Mouse (Mus musculus): ENCODE data around the gene Abcb8. TPM values are rescaled to one million over a fixed set of nuclear protein-coding genes. Genes with fewer than 3 reads are reported as not detected.

Abcb8 gene
- polyA plus RNA-seq, 1 experiment from 2014 or later: 45.8 TPM

DNA sequence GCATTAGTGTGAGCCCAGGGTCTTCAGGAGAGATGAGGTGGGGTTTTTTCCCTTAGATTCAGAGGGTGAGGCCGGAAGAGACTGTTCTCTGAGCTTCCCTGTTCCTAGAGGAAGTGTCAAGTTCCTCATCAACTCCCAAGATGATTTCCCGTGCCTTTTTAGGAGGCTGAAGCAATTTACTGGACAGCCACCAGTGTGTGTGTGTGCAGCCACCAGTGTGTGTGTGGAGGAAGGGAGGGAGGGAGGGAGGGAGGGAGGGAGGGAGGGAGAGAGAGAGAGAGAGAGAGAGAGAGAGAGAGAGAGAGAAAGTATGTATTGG lies 60.5 kb downstream of the Abcb8 start:
- Histone ChIP-seq H3K36me3 (ENCODE audit: control insufficient read depth, insufficient read depth, low read length) (peaks cover 2% of the 10 kb centered on the region; the same call in 1 of the 2 replicates), H3K27ac (ENCODE audit: low read depth, low read length) (peak overlapping the region; percentile 63; the same call in 1 of the 2 replicates), H3K4me1 (ENCODE audit: control insufficient read depth, insufficient read depth, low read length) (peaks cover 37% of the 10 kb centered on the region), H3K27me3 (ENCODE audit: control insufficient read depth, insufficient read depth, low read length) (no peaks in the 10 kb centered on the region), H3K9me3 (ENCODE audit: control insufficient read depth, low read length) (no peaks in the 10 kb centered on the region), H3K4me3 (ENCODE audit: low read depth, low read length) (peak overlapping the region; percentile 92), H3K9ac (ENCODE audit: low read length) (peak overlapping the region; percentile 96), H3K4me2 (ENCODE audit: low read depth) (peak overlapping the region; percentile 93)
- WGBS: 8% methylated on average over 2 of the region's 2 CpGs
- ATAC-seq (ENCODE audit: insufficient read depth, low FRiP score, low TSS enrichment): no peak
- no peak for DNase-seq (ENCODE audit: low spot score)

GRCm38 (mm10) chr5:24455076-24455475 lies 61.6 kb downstream of the Abcb8 start:
- H3K27me3 ChIP-seq (ENCODE audit: control insufficient read depth, insufficient read depth, low read length): no peaks in the 10 kb centered on the region
- H3K27ac ChIP-seq (ENCODE audit: low read depth, low read length): 0 out of 2 replicates have a peak overlapping the region, but pooled peaks have one; percentile 20
- H3K9ac ChIP-seq (ENCODE audit: low read length): peak overlapping the region; percentile 35
- ATAC-seq (ENCODE audit: insufficient read depth, low FRiP score, low TSS enrichment): no peak
- peak overlapping the region; percentile 20 for H3K4me2 ChIP-seq (ENCODE audit: low read depth)
- WGBS: 58% methylated on average over 3 of the region's 3 CpGs
- peaks cover 2% of the 10 kb centered on the region; the same call in 1 of the 2 replicates for H3K36me3 ChIP-seq (ENCODE audit: control insufficient read depth, insufficient read depth, low read length)
- H3K9me3 ChIP-seq (ENCODE audit: control insufficient read depth, low read length): no peaks in the 10 kb centered on the region
- H3K4me3 ChIP-seq (ENCODE audit: low read depth, low read length): peak overlapping the region; percentile 4
- DNase-seq (ENCODE audit: low spot score): no peak
- peaks cover 37% of the 10 kb centered on the region for H3K4me1 ChIP-seq (ENCODE audit: control insufficient read depth, insufficient read depth, low read length)

DNA sequence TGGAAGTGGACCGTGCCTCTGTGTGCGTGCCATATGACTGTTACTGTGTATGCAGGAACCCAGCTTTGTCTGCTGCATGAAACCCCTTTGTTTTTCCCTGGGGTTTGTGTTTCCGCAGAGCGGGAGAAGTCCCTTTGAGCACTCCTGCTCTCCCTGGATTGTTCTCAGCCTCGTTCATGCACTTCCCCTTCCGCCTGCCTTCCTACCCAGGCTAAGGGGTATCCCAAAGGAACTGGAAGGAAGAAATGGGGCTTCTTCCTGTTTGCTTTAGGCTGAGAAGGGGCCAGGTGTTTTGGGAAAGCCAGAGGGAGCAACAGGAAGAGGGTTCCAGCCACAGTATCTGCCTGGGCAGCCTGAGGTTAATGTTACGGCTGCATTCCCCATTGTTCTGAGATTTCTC lies 62.1 kb downstream of the Abcb8 start:
- peak overlapping the region; percentile 35 for H3K9ac ChIP-seq (ENCODE audit: low read length)
- H3K4me3 ChIP-seq (ENCODE audit: low read depth, low read length): no peak overlapping the region
- peaks cover 2% of the 10 kb centered on the region; the same call in 1 of the 2 replicates for H3K36me3 ChIP-seq (ENCODE audit: control insufficient read depth, insufficient read depth, low read length)
- H3K27me3 ChIP-seq (ENCODE audit: control insufficient read depth, insufficient read depth, low read length): no peaks in the 10 kb centered on the region
- H3K4me1 ChIP-seq (ENCODE audit: control insufficient read depth, insufficient read depth, low read length): peaks cover 37% of the 10 kb centered on the region
- H3K4me2 ChIP-seq (ENCODE audit: low read depth): peak overlapping the region; percentile 20; the same call in 1 of the 2 replicates
- WGBS: 73% methylated on average over 7 of the region's 7 CpGs
- ATAC-seq (ENCODE audit: insufficient read depth, low FRiP score, low TSS enrichment) (no peak), DNase-seq (ENCODE audit: low spot score) (no peak)
- no peak overlapping the region for H3K27ac ChIP-seq (ENCODE audit: low read depth, low read length)
- no peaks in the 10 kb centered on the region for H3K9me3 ChIP-seq (ENCODE audit: control insufficient read depth, low read length)

Other genes with a start within 250 kb of the Abcb8 start
- gene Nupl2, start 228.7 kb upstream of the Abcb8 start, polyA plus RNA-seq (2014; fragmentation: Nextera tagmentation; extraction: Ambion mirVana): 19.4 and 20.3 TPM in 2 replicates
- 16.5 and 18.6 TPM in 2 replicates for gene Kcnh2, start 42.1 kb upstream of the Abcb8 start, polyA plus RNA-seq (2014; fragmentation: Nextera tagmentation; extraction: Ambion mirVana)
- 6.1 and 6.7 TPM in 2 replicates for gene Nos3, start 28.9 kb upstream of the Abcb8 start, polyA plus RNA-seq (2014; fragmentation: Nextera tagmentation; extraction: Ambion mirVana)
- 0.54 and 0.89 TPM in 2 replicates for gene Atg9b, start 1.5 kb upstream of the Abcb8 start, polyA plus RNA-seq (2014; fragmentation: Nextera tagmentation; extraction: Ambion mirVana)
- 0.12 and 0.54 TPM in 2 replicates for gene Asic3, start 19.7 kb downstream of the Abcb8 start, polyA plus RNA-seq (2014; fragmentation: Nextera tagmentation; extraction: Ambion mirVana)
- gene Cdk5, start 29.9 kb downstream of the Abcb8 start, polyA plus RNA-seq (2014; fragmentation: Nextera tagmentation; extraction: Ambion mirVana): 59.1 and 64.9 TPM in 2 replicates
- gene Slc4a2, start 30.2 kb downstream of the Abcb8 start, polyA plus RNA-seq (2014; fragmentation: Nextera tagmentation; extraction: Ambion mirVana): 18.0 and 18.1 TPM in 2 replicates
- 89.7 and 93.7 TPM in 2 replicates for gene Fastk, start 51.6 kb downstream of the Abcb8 start, polyA plus RNA-seq (2014; fragmentation: Nextera tagmentation; extraction: Ambion mirVana)
- gene Tmub1, start 54.2 kb downstream of the Abcb8 start, polyA plus RNA-seq (2014; fragmentation: Nextera tagmentation; extraction: Ambion mirVana): 31.5 and 33.1 TPM in 2 replicates
- 61.0 and 72.0 TPM in 2 replicates for gene Agap3, start 58.5 kb downstream of the Abcb8 start, polyA plus RNA-seq (2014; fragmentation: Nextera tagmentation; extraction: Ambion mirVana)
- 0.92 and 1.3 TPM in 2 replicates for gene Gbx1, start 133.5 kb downstream of the Abcb8 start, polyA plus RNA-seq (2014; fragmentation: Nextera tagmentation; extraction: Ambion mirVana)
- 0.38 TPM in 1 of 2 replicates, not detected in the other for gene Asb10, start 147.3 kb downstream of the Abcb8 start, polyA plus RNA-seq (2014; fragmentation: Nextera tagmentation; extraction: Ambion mirVana)
- gene 4931409K22Rik, start 163.1 kb downstream of the Abcb8 start, polyA plus RNA-seq (2014; fragmentation: Nextera tagmentation; extraction: Ambion mirVana): not detected in 2 replicates
- gene Abcf2, start 183.8 kb downstream of the Abcb8 start, polyA plus RNA-seq (2014; fragmentation: Nextera tagmentation; extraction: Ambion mirVana): 136 and 147 TPM in 2 replicates
- 10.3 and 13.0 TPM in 2 replicates for gene Chpf2, start 193.1 kb downstream of the Abcb8 start, polyA plus RNA-seq (2014; fragmentation: Nextera tagmentation; extraction: Ambion mirVana)
- gene Smarcd3, start 230.7 kb downstream of the Abcb8 start, polyA plus RNA-seq (2014; fragmentation: Nextera tagmentation; extraction: Ambion mirVana): 43.7 and 49.3 TPM in 2 replicates